Mouse (Mus musculus) CD8-positive naive resting alpha-beta T cell, adult 2 months (primary cell): ENCODE measurements around the gene Crtc1.

ENCODE experiments used
- DNase-seq, 2 experiments: peaks; one replicate each; pipeline ENCODE4 v3.0.0; 2022; ENCODE audit warnings: low read depth in 2 of 2, low spot score in 2 of 2

The Crtc1 gene

GRCm38 (mm10) chr8:70426300-70426907 lies 13.0 kb downstream of the Crtc1 start:
- no peak for DNase-seq

GRCm38 (mm10) chr8:70422722-70423121 lies 16.7 kb downstream of the Crtc1 start:
- DNase-seq = no peak

- DNase-seq = no peak
Measured at GRCm38 (mm10) chr8:70421349-70422104, 17.9 kb downstream of the Crtc1 start.

GRCm38 (mm10) chr8:70419879-70420643 lies 19.3 kb downstream of the Crtc1 start:
- DNase-seq = no peak

GRCm38 (mm10) chr8:70418954-70419353 lies 20.4 kb downstream of the Crtc1 start:
- DNase-seq = no peak

- no peak for DNase-seq
Measured at GRCm38 (mm10) chr8:70417914-70418313, 21.5 kb downstream of the Crtc1 start.

GRCm38 (mm10) chr8:70416941-70417340 lies 22.4 kb downstream of the Crtc1 start:
- DNase-seq = no peak

- DNase-seq = no peak
Measured at GRCm38 (mm10) chr8:70415540-70416451, 23.6 kb downstream of the Crtc1 start.

- DNase-seq = no peak
Measured at GRCm38 (mm10) chr8:70414310-70414946, 25.0 kb downstream of the Crtc1 start.

- no peak for DNase-seq
Measured at GRCm38 (mm10) chr8:70410281-70410680, 29.1 kb downstream of the Crtc1 start.

- no peak for DNase-seq
Measured at GRCm38 (mm10) chr8:70409455-70409871, 29.9 kb downstream of the Crtc1 start.

- DNase-seq = no peak
Measured at GRCm38 (mm10) chr8:70409019-70409418, 30.4 kb downstream of the Crtc1 start.

- no peak for DNase-seq
Measured at GRCm38 (mm10) chr8:70408301-70408700, 31.1 kb downstream of the Crtc1 start.

- no peak for DNase-seq
Measured at GRCm38 (mm10) chr8:70406427-70407069, 32.8 kb downstream of the Crtc1 start.

GRCm38 (mm10) chr8:70405189-70405588 lies 34.2 kb downstream of the Crtc1 start:
- no peak for DNase-seq

GRCm38 (mm10) chr8:70404212-70404611 lies 35.2 kb downstream of the Crtc1 start:
- no peak for DNase-seq

- no peak for DNase-seq
Measured at GRCm38 (mm10) chr8:70397611-70398563, 41.5 kb downstream of the Crtc1 start.

GRCm38 (mm10) chr8:70396184-70396583 lies 43.2 kb downstream of the Crtc1 start:
- no peak for DNase-seq

- DNase-seq = no peak
Measured at GRCm38 (mm10) chr8:70395649-70396048, 43.7 kb downstream of the Crtc1 start.
